Mouse (Mus musculus): ENCODE measurements around the gene Fbln1. TPM values are rescaled to one million over a fixed set of nuclear protein-coding genes. Genes with fewer than 3 reads are reported as not detected.

Fbln1 gene
- total and polyA plus RNA-seq, 2 experiments from 2014 or later: 46.2 to 57.8 TPM

DNA sequence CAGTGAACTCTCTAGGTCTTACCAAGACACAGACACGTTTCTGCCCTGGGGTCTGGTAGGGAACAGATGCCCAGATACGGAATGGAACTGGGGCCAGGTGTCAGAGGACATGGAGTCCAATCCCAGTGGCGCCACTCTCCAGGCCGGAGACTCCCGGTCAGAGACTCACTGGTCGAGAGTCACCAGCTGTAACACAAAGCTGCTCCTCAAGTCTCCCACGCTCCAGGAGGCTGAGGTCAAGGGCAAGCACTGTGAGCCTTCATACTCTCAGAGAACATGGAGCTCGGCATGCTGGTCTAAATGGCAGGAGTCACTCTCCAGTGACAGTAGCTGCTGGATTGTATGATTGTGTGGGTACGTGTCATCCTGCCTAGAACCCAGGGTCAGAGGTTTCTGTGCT, 3.5 kb upstream of the Fbln1 start:
- H3K27me3 ChIP-seq (ENCODE audit: insufficient read depth, low read length): no peaks in the 10 kb centered on the region
- no peaks in the 10 kb centered on the region for H3K9me3 ChIP-seq (ENCODE audit: low read length)
- no peak overlapping the region for H3K27ac ChIP-seq (ENCODE audit: low read depth, low read length)
- no peak for TF ChIP-seq CTCF (IDR thresholded peaks at IDR 0.05)
- H3K4me3 ChIP-seq (ENCODE audit: low read depth, low read length): no peak overlapping the region
- no peak for DNase-seq (ENCODE audit: low spot score)
- no peaks in the 10 kb centered on the region for H3K4me1 ChIP-seq (ENCODE audit: insufficient read depth, low read length)
- no peak overlapping the region for H3K9ac ChIP-seq (replicated peaks; ENCODE audit: low read length, poor library complexity, severe bottlenecking)
- no peak overlapping the region for H3K4me2 ChIP-seq (ENCODE audit: low read depth, low read length, poor library complexity, severe bottlenecking)
- no peaks in the 10 kb centered on the region for H3K36me3 ChIP-seq (ENCODE audit: insufficient read depth, low read length)
- ATAC-seq (ENCODE audit: low FRiP score): no peak
- WGBS: 77% methylated on average over 9 of the region's 9 CpGs

DNA sequence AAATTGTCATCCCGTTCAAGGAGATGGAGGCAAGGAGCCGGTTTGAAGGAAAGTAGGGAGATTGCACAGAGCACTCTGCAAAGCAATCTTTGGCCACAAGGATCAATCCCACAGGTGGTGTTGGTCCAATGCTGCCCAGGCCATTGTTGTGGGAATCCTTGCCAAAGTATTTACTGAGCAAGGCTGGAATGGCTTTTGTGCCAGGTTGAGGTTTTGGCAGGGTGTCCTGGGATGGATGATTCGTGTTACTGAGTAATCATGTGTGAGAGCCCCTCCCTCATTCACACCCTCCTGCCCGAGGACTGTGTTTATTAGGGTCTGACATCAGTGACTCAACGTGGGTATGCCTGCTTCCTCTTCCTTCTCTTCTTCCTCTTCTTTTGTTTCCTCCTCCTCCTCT, 3.0 kb upstream of the Fbln1 start:
- Histone ChIP-seq H3K27ac (ENCODE audit: low read depth, low read length) (no peak overlapping the region), H3K9me3 (ENCODE audit: low read length) (no peaks in the 10 kb centered on the region), H3K36me3 (ENCODE audit: insufficient read depth, low read length) (no peaks in the 10 kb centered on the region), H3K4me3 (ENCODE audit: low read depth, low read length) (no peak overlapping the region), H3K4me2 (ENCODE audit: low read depth, low read length, poor library complexity, severe bottlenecking) (no peak overlapping the region), H3K27me3 (ENCODE audit: insufficient read depth, low read length) (no peaks in the 10 kb centered on the region), H3K9ac (replicated peaks; ENCODE audit: low read length, poor library complexity, severe bottlenecking) (no peak overlapping the region), H3K4me1 (ENCODE audit: insufficient read depth, low read length) (no peaks in the 10 kb centered on the region)
- ATAC-seq (ENCODE audit: low FRiP score): no peak
- 68% methylated on average over 5 of the region's 5 CpGs for WGBS
- DNase-seq (ENCODE audit: low spot score): peak; percentile 36
- TF ChIP-seq CTCF (IDR thresholded peaks at IDR 0.05): no peak

DNA sequence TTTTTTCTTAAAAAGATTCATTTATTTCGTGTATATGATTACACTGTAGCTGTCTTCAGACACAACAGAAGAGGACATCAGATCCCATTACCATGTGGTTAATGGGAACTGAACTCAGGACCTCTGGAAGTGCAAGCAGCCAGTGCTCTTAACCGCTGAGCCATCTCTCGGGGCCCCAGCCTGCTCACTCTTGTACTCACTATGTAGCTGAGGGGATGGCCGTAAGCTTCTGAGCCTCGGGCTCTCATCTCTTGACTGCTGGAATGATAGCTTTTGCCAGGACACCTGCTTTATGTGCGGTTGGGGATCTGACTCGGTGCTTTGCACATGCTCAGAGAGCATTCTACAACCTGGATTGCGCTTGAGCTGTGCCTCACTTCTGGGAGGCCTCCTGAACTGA, 1.4 kb upstream of the Fbln1 start:
- peaks cover 3% of the 10 kb centered on the region; the same call in 1 of the 2 replicates for H3K4me1 ChIP-seq (ENCODE audit: insufficient read depth, low read length)
- H3K27ac ChIP-seq (ENCODE audit: low read depth, low read length): no peak overlapping the region
- no peak overlapping the region for H3K4me2 ChIP-seq (ENCODE audit: low read depth, low read length, poor library complexity, severe bottlenecking)
- DNase-seq (ENCODE audit: low spot score): no peak
- H3K9me3 ChIP-seq (ENCODE audit: low read length): no peaks in the 10 kb centered on the region
- no peak overlapping the region for H3K4me3 ChIP-seq (ENCODE audit: low read depth, low read length)
- no peaks in the 10 kb centered on the region for H3K36me3 ChIP-seq (ENCODE audit: insufficient read depth, low read length)
- ATAC-seq (ENCODE audit: low FRiP score): no peak
- H3K9ac ChIP-seq (replicated peaks; ENCODE audit: low read length, poor library complexity, severe bottlenecking): no peak overlapping the region
- WGBS: 47% methylated on average over 8 of the region's 8 CpGs
- TF ChIP-seq CTCF (IDR thresholded peaks at IDR 0.05): no peak
- H3K27me3 ChIP-seq (ENCODE audit: insufficient read depth, low read length): no peaks in the 10 kb centered on the region

DNA sequence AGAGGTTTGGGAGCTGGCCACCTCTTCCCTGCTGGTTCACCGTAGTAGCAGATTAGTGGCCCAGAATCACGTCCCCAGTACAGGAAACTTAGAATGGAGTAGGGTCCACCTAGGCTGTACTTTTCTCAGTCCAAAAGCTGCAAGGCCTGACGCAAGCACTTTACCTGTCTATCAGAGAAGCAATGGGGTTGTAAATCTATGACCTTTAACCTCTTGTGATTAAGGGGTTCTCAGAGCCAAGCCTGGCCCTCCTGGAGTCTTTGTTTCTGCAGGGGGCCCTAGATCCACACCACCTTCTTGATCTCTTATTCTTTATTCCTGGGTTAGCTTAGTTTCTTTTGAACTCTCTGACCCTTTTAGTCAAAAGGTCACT, 940 bp downstream of the Fbln1 start:
- peak overlapping the region; percentile 13; the same call in 1 of the 2 replicates for H3K27ac ChIP-seq (ENCODE audit: low read depth, low read length)
- H3K36me3 ChIP-seq (ENCODE audit: insufficient read depth, low read length): no peaks in the 10 kb centered on the region
- 0 out of 2 replicates have a peak overlapping the region, but pooled peaks have one; percentile 56 for H3K9ac ChIP-seq (replicated peaks; ENCODE audit: low read length, poor library complexity, severe bottlenecking)
- peaks cover 3% of the 10 kb centered on the region; the same call in 1 of the 2 replicates for H3K4me1 ChIP-seq (ENCODE audit: insufficient read depth, low read length)
- peak overlapping the region; percentile 47; the same call in 1 of the 2 replicates for H3K4me3 ChIP-seq (ENCODE audit: low read depth, low read length)
- H3K4me2 ChIP-seq (ENCODE audit: low read depth, low read length, poor library complexity, severe bottlenecking): peak overlapping the region; percentile 96
- 20% methylated on average over 3 of the region's 3 CpGs for WGBS
- DNase-seq (ENCODE audit: low spot score): no peak
- no peaks in the 10 kb centered on the region for H3K9me3 ChIP-seq (ENCODE audit: low read length)
- H3K27me3 ChIP-seq (ENCODE audit: insufficient read depth, low read length): no peaks in the 10 kb centered on the region
- ATAC-seq (ENCODE audit: low FRiP score): no peak
- TF ChIP-seq CTCF (IDR thresholded peaks at IDR 0.05): no peak

DNA sequence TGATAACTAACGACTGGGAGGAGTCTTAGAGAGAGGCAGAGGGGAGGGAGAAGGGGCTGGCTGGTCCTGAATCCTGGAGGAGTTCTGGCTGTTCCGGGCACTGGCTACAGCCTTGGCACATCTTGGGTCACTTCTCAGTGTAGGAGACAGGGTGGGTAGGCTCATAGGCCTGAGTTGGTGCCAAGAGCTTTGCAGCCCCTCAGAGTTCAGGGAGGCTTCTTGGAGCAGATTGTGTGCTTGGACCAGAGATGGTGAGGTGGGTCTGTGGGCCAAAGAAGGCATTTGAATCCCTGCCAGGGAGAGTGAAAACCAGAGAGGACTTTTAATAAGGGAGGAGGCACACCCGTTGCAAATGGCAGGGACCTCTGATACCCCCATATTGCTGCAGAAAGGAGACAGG, 1.3 kb downstream of the Fbln1 start:
- TF ChIP-seq CTCF (IDR thresholded peaks at IDR 0.05): no peak
- DNase-seq (ENCODE audit: low spot score) (peak; percentile 75), ATAC-seq (ENCODE audit: low FRiP score) (no peak)
- Histone ChIP-seq H3K27me3 (ENCODE audit: insufficient read depth, low read length) (no peaks in the 10 kb centered on the region), H3K9ac (replicated peaks; ENCODE audit: low read length, poor library complexity, severe bottlenecking) (no peak overlapping the region), H3K4me1 (ENCODE audit: insufficient read depth, low read length) (peaks cover 3% of the 10 kb centered on the region; the same call in 1 of the 2 replicates), H3K36me3 (ENCODE audit: insufficient read depth, low read length) (no peaks in the 10 kb centered on the region), H3K9me3 (ENCODE audit: low read length) (0 out of 2 replicates have a peak, but pooled peaks cover under 1% of the 10 kb centered on the region), H3K4me3 (ENCODE audit: low read depth, low read length) (no peak overlapping the region), H3K27ac (ENCODE audit: low read depth, low read length) (peak overlapping the region; percentile 13), H3K4me2 (ENCODE audit: low read depth, low read length, poor library complexity, severe bottlenecking) (peak overlapping the region; percentile 96)
- 20% methylated on average over 3 of the region's 3 CpGs for WGBS

DNA sequence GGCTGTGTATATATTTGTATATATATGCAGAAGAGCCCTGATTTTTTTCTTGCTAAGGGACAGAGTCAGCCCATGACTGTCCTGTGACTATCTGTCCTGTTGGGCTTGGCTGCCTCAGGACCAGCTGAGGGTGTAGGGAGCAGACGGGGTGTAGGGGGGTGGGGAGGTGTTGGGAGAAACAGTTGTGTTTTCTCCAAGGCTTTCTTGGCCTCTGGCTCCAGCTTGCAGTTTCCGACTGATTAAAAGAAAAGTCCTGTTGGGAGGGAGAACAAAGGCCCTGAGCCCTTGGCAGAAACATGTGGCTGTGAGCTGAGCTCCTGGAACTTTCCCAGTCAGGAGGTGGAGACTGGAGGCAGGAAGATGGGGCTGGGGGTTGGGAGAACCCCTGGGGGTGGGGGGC, 2.0 kb downstream of the Fbln1 start:
- ATAC-seq (ENCODE audit: low FRiP score): peak; percentile 45; the same call in 1 of the 2 replicates
- TF ChIP-seq CTCF (IDR thresholded peaks at IDR 0.05): no peak
- Histone ChIP-seq H3K27me3 (ENCODE audit: insufficient read depth, low read length) (no peaks in the 10 kb centered on the region), H3K4me1 (ENCODE audit: insufficient read depth, low read length) (peaks cover 3% of the 10 kb centered on the region; the same call in 1 of the 2 replicates), H3K36me3 (ENCODE audit: insufficient read depth, low read length) (no peaks in the 10 kb centered on the region), H3K4me3 (ENCODE audit: low read depth, low read length) (no peak overlapping the region), H3K9ac (replicated peaks; ENCODE audit: low read length, poor library complexity, severe bottlenecking) (no peak overlapping the region), H3K9me3 (ENCODE audit: low read length) (0 out of 2 replicates have a peak, but pooled peaks cover 2% of the 10 kb centered on the region), H3K4me2 (ENCODE audit: low read depth, low read length, poor library complexity, severe bottlenecking) (peak overlapping the region; percentile 28), H3K27ac (ENCODE audit: low read depth, low read length) (peak overlapping the region; percentile 34)
- WGBS: 11% methylated on average over 2 of the region's 2 CpGs
- DNase-seq (ENCODE audit: low spot score): peak; percentile 72
